Mouse (Mus musculus): ENCODE measurements around the gene Klf15.

Gene Klf15

DNA sequence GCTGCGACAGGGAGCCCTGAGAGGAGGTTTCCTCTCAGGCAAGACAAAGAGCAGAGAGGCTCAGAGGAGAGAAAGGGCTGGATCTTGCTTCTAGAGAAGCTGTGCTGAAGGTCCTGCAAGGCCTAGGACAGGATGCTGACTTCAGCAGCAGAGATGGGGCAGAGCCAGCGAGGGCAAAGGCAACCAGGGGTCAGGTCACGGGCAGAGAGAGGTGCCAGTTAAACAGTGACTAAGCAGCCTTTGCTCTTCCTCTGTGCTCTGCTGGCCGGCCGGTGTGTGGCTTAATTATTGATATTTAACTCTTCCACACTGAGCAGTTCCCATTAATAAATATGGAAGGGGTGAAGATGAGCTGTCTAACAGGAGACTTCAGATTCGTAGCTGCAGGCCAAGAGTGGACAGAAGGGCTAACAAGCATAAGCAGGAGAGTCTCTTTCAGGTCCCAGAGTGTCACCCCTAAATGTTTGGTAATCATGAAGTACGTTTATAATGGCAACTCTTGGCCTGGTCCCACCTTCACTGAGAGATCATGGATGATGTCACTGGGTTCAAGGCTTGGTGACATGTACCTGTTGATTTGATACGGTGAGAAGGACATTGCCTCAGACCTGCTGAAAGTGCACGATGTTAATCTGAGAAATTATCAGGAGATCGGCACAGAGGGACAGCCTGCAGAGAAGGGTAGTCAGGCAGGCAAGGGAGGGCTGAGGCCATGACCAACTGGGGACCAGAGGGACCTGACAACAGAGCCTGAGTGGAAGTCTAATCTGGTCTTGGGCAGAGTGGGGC, 29.8 kb downstream of the Klf15 start:
- no peak for DNase-seq (ENCODE audit: low read depth, low spot score)

DNA sequence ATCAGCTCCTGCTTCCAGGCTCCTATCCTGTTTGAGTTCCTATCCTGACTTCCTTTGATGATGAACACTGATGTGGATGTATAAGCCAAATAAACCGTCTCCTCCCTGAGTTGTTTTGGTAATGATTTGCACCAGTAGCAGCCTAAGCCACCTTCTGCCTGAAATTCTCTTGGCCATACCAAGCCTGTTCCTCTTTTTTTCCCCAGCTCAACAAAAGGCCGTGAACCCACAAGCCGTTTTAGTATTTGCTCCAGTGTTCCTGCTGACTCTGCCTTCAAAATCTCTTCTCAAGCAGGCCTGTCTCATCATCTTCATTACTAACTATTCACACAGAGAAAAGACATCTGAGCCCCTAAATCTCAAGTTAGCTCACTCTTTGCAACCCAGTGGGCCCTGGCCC, 31.8 kb downstream of the Klf15 start:
- DNase-seq (ENCODE audit: low read depth, low spot score): no peak

DNA sequence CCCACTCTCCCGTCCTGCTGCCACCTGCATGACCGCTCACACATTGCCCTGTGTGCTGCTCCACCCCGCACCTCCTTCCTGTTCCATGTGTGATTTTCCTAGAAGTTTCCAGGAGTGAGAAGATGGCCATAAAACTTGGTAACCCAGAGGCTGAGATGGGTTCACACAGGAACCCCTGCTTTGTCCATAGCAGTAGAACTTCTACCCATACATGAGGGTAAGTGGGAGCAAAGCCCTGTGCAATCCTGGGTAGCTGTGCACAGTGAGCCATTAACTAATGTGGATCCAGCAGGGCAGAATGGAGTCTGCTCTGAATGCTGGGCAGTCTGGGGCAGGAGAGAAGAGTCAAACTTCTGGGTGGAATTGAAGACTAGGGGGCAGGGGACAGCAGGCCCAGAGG, 32.2 kb downstream of the Klf15 start:
- DNase-seq (ENCODE audit: low read depth, low spot score): no peak

DNA sequence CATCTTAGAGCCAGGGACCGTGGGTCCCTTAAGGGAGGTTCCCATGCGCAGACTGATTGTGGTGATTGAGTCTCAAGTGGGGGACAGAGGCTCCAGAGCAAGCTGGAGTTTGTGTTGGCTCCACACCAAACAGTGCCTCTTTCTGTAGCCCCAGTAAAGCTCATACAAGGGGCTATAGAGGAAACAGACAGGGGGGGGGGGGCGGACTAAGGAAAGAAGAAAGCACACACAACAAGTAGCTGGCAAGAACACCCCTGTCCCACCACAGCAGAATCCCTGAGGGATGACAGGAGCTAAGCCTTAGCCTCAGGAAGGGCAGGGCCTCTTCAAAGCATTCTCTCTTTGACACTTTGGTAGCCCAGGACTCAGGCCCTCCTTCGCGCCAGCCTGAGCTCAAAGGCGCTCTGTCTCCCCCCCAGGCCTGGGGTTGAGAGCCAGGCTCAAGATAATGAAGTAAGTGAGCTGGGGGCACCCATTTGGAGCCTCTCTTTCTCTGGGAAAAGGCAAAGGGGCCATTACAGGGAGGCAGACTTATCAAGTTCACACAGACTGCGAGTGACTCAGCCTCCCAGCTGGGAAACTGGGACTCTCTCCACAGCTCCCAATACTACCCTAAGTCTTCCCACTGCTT, 33.0 kb downstream of the Klf15 start:
- no peak for DNase-seq (ENCODE audit: low read depth, low spot score)

DNA sequence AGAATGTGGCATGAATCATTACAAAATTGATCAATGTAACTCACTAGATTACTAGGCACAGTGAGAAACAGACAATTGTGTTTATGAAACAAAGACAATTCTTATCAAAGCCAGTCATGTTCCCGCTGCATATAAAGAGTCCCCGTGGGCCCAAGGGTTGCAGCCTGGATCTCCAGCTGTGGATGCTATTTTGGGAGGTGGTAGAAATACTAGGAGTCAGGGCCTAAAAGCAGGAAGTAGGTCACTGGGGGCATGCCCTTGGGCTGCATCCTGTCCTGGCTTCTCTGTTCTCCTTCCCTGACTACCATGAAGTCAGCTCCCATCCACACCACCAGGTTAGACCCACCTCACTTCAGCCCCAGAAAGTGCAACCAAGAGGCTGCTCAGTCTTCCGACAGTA, 33.8 kb downstream of the Klf15 start:
- no peak for DNase-seq (ENCODE audit: low read depth, low spot score)

DNA sequence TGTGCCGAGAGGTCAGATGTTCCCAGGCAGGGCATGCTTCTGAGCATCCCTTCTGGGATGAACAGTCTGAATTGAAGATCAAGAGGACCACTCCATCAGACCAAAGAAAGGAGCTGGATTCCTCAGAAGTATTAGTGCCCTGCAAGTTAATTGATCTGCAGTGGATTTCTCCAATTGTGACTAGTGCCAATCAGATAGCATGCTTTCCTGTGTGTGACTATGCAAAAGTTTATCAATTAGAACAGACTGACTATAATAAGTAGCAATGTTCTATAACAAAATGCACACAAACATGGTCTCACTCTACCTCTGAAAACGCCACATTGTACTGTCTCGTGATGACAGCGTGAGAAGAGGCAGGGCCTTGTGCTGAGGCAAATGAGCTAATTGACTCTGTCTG, 37.1 kb downstream of the Klf15 start:
- no peak for DNase-seq (ENCODE audit: low read depth, low spot score)

DNA sequence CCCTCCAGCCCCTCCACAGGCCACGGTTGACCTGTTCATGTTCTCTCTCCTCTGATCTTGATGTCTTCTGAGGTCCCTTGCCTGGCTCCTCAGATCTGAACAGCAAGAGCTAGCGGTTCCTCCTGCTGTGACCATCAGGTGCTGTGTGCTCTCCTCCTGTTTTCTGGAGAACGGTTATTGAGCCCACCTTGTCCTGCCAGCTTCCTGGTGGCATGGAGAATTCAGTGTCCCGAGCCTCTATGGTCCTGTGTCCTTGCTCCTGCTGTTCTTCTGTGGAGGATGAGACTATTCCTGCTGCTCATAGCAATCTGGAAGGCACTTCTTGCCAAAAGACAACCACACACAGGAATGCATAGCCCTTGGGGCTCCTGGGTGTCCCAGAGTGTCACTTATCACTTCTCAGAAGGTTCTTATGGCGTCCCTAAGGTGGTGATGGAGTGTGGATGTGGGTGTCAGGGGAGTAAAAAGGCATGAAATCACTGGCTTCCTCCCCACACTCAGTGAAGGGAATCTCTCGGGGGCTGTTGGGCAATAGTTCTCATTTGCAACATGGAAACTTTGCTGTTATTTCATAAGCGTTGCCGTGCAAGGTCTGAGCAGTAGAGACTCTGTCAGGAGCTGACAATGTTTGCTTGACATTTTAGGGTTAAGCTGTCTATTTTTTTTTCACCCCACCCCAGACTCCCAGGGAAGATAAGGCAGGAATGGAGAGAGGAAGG, 39.0 kb downstream of the Klf15 start:
- no peak for DNase-seq (ENCODE audit: low read depth, low spot score)

DNA sequence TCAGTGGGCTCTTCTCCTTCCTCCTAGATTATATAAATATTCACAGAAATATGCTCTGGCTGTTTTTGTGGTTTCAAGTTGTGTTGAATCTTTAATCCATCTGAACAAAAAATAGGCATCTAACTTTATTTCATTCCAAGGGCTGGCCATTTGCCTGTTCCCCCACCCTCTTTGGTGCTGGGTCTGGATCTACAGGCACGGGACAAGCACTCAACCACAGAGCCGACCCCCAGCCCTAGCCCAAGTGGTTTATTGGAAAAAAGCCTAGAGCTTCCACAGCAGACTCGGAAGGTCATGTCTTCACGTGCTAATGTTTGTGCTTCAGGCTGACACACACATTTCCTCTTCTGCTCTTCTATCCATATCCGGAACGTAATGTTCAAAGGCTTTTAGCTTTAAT, 43.5 kb downstream of the Klf15 start:
- DNase-seq (ENCODE audit: low read depth, low spot score): no peak

DNA sequence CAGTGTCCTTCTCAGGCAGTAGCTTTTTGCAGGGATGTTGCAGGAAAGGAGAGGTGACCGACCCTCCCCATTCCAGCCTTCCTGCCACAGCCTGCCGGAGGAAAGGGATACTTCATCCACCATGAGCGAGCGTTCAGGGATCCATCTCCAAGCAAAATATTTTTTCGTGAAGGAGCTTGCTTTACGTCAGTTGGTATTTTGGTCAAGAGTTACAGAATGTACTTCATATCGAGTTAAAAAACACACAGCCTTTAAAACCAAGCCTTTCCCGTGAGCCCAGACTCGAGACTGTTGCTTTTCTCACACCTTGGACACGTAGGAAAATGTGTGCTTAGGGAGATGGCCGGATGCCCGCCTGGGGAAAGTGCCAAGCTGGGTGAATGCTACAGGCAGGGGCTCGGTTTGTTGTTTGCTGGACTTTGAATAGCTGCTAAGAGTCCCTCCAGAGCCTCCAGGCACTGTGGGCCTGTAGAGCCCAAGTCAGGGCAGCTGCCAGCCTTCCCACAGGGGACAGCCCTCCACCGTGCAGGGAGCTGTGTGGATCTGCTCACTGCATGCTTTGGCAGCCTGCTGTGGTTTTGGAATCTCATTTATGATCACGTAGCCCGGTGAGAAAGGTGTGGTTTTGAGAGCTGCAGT, 44.4 kb downstream of the Klf15 start:
- no peak for DNase-seq (ENCODE audit: low read depth, low spot score)

DNA sequence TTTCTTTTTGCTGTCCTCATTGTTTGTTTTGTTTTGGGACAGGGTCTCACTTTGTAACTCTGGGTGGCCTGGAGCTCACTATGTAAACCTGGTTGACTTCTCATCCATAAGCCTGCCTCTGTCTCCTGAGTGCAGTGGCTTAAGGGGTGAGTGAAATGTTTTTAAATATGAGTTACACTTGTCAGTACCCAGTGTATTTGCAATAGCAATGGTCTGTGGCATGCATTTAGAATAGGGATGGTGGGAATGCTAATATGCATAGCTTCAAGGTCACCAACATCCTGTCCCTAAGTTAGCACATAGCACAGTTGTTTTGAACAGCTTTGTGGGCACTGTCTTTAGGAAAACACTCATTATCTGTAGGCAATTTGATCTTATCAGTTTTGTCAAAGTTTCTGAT, 45.1 kb downstream of the Klf15 start:
- DNase-seq (ENCODE audit: low read depth, low spot score): no peak

DNA sequence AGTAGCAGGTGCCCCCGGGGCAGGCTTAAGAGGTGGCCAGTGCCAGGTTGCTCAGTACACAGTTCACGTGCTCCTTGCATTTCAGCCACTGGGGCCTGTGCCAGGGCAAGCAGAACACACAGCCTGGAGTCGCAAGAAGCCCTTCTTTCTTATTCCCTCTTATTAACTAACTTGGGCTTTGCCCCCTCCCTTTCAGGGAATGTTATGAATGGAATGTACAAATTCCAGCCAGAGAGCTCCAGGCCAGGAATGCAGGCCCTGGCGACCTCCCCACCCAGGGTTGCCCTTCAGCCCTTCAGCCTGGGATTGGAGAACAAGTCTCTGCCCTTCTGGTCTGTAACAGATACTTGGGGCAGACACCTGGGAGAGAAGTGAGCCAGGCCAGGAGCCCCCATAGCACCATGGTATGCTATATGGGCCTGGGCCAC, 45.8 kb downstream of the Klf15 start:
- DNase-seq (ENCODE audit: low read depth, low spot score): no peak

DNA sequence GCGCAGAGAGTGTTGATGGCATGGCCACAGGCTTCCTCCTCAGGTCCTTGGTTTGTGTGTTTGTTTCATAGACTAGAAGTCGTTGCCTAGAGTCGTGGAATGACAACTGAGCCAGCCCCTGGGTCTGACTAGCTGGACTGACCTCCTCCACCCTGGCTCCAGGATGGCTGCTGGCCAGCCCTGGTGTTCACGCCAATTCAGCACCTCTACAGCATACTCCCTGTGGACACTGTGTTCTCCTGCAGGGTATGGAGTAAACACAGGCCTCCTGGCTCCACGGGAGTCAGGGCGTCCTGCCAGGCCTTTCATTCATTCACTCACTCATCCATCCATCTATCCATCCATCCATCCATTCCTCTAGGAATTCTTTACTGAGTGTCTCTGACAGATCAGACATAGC, 46.7 kb downstream of the Klf15 start:
- no peak for DNase-seq (ENCODE audit: low read depth, low spot score)

DNA sequence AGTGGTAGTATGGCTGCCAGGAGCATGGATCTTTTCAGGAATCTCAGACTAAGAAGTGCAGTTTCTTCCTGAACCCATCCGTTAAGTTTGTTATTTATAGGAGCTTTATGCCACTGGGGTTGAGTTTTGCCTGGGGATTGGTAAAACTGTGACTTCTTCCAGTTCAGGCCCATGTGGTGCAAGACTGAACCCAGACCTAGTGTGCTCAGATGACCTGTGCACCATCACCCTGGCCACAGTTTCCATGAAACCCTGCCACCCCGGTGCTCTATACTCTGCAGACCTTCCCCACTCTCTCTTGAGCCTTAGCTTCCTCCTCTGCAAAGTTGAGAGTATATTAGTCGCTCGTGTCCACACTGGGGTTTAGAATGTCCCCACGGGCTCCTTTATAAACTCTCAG, 50.0 kb downstream of the Klf15 start:
- DNase-seq (ENCODE audit: low read depth, low spot score): no peak

DNA sequence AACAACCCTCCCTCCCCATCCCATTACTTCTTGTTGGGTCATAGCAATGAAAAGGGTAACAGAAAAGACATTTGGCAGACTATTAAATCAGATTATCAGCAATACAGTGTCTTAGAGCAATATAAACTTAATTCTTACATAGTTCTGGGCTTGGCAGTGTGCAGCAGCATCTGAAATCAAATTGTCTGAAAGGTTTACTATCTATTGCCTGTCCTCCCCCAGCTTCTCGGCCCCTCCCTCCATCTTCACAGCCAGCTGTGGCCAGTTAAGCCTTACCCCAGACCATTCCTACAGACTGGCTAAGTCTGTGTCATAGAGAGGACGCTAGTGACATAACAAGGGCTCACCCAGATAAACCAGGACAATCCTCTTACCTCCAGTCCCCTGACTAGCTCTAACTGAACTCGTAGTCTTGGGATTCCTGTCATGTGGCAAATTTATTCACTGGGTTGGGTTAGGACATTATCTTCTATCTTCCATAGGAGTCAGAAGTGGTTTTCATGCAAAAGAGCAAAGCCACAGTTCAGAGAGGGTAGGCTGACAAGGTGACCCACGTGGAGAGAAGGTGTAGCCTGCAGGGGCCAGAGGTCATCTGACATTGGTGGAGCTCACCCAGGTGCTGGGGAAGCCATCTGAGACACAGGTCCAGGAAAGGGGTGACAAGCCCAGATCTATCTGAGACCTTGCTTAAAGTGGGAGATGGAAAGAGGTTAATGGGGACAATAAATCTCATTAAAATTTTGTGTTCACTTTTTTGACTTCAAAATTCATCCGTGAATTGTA, 50.9 kb downstream of the Klf15 start:
- no peak for DNase-seq (ENCODE audit: low read depth, low spot score)

DNA sequence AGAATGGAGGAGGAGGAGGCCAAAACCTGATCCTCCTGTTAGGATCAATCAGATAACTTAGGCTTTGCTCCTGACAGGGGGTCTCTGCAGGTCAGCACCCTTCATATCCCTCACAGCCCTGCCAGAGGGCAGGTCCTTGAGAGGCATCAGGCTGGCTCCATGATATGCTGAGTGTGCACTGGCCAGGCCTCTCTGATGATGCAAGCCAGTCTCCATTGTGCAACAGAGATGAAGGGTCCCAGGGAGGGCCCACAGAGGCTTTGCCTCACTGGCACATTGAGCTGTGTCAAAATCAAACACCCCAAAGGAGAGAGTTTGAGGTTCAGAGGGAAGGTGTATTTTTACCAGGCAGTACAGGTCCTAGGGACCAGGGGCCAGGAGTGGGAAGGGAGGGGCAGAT, 52.0 kb downstream of the Klf15 start:
- no peak for DNase-seq (ENCODE audit: low read depth, low spot score)

DNA sequence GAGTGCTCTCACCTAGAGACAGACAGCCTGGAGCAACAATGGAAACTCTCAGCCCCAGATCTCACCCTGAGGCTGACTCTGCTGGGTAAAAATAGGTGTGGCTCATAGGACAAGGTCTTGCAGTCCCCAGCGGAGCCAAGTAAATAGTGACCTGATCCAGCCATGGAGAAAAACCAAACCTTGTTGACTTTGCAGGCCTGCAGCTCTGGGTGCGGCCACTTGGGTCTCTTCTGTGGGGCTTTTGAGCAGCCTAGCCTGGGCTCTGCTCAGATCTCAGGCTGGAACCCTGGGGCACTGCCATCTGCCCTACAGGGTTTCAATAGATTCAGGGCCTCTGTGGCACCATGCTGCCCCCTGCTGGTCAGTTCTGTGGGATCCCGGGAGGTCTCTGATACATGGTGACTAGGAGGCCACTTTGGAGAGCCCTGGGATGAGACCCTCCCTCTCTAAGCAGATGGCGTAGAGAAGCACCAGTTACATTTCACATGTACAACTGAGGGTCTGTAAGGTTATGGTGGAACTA, 52.6 kb downstream of the Klf15 start:
- DNase-seq (ENCODE audit: low read depth, low spot score): peak; percentile 59

DNA sequence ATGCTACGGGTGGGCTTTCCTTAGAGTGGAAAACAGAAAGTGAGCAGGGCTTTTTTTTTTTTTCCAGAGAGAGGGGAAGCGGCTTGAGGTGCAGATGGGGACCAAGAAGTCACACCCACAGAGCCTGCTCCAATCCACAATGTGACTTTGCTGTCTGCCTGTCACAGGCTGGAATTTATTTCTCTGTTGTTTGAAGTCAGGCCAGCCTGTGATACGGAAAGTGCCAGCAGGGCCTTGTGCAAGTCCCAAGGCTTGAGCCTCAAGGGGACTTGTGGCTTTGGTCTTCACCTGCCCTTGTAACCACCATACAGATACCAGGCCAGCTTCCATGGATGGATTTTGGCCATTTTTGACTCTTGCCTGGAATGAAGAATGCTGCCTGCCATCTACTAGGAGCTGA, 56.5 kb downstream of the Klf15 start:
- no peak for DNase-seq (ENCODE audit: low read depth, low spot score)

DNA sequence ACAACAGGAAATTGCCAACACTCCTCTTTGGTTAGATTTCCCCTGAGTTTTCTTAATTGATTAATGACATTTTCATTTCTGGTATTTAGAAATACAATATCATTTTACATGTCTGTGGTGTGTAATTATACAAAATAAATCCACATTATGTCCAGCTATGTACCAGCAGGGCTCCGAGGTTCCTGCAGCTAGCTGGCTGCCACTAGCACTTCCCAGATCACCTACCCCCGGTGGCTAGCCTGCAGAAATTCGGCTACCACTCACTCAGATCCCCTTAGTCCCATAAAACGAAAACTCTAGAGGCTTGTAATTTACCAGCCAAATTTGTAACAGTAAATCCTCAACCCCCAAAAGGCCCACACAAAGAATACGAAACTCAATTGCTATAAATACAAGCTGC, 57.0 kb downstream of the Klf15 start:
- no peak for DNase-seq (ENCODE audit: low read depth, low spot score)
